Mouse (Mus musculus): ENCODE measurements around the gene Wdr38.
"Not testable (repeated sequence)": the region's sequence is repeated elsewhere in the genome, so short reads cannot be mapped to it uniquely, and the experiment has no call there.

Gene Wdr38

DNA sequence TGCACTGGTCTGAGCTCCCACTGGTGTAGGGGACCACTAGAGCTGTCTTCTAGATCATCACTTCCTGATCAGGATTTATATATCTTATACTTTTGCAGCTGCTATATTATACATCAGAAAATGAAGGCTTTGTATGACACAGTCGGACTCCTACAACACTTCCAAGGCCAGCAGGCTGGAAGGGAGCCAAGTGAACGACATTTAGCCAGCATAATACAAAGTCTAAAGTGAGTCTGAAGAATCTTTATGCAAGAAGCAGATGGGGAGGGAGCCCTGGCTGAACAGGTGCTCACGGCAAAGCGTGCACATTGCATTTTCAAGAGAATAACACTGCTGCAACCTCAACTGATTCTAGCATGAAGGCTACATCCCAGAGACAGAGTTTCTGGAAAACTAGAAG is 4.8 kb upstream of the Wdr38 start:
- no peak for DNase-seq (ENCODE audit: low read depth)

DNA sequence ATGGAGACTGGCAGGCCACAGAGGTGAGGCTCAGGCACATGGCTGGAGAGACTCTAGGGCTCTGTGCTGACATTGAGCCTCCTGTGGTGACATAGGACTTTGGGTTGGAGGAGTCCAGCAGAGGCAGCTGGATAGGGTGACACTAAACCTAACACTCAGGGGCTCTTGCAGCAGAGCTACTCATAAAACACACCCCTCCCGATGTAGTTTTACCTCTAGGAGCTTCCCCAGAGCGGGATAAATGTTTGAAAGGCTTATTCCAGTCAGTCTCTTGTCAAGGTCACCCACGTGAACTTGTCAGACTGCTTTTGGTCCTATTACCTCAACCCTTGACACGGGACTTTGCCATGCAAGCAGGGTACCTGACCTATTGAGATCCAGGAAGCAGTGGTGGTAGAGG is 2.1 kb downstream of the Wdr38 start:
- no peak for DNase-seq (ENCODE audit: low read depth)

DNA sequence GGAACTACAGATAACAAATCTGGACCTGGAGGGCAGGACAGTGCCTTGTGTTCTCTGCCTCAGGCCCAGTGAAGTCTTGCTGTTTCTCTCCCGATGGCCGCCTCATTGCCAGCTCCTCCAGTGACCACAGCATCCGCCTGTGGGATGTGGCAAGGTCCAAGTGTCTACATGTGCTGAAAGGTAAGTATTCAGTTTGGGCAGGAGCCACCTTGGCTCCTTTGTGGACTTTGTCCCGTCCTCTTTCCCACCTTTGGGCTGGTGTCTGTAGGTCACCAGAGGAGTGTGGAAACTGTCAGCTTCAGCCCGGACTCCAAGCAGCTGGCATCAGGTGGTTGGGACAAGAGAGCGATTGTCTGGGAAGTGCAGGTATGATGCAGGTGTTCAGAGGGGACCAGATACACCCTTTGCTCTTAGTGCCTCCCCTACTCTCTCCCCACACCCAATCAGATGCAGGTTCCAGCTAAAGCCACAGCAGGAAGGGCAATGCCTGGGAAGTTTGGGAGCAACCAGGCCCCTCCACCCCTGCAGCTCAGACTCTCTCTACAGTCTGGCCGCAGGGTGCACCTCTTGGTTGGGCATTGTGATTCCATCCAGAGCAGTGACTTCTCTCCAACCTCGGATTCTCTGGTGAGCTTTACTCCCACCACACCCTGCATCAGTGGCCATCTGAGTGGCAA is 2.8 kb downstream of the Wdr38 start:
- no peak for DNase-seq (ENCODE audit: low read depth)

DNA sequence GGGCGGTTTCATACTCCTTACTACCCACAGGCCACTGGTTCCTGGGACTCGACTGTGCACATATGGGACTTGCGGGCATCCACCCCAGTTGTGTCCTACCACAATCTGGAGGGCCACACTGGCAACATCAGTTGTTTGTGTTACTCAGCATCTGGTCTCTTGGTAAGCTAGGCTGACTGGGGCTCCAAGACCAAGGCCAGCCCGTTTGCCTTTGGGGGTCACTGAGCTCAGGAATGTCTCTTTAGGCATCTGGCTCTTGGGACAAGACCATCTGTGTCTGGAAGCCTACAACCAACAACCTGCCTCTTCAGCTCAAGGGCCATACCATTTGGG is 3.3 kb downstream of the Wdr38 start:
- DNase-seq (ENCODE audit: low read depth) = no peak

DNA sequence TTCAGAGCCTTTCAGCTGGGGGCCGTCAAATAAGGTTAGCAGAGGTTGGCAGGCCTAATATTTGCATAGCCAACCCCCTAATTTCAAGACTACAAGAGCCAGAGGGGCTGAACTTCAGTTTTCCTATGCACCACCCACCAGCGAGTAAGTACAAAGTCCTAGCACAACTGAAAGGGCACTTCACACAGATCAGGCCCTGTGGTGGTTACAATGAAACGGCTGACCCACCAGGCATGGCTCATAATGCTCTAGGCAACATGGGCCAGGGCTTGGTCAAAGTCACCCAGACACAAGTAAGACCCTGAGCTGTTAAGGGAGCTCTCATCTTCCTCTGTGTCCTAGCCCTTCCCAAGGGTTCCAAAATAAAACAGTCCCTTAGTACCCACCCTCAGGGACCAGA is 4.6 kb downstream of the Wdr38 start:
- no peak for DNase-seq (ENCODE audit: low read depth)

DNA sequence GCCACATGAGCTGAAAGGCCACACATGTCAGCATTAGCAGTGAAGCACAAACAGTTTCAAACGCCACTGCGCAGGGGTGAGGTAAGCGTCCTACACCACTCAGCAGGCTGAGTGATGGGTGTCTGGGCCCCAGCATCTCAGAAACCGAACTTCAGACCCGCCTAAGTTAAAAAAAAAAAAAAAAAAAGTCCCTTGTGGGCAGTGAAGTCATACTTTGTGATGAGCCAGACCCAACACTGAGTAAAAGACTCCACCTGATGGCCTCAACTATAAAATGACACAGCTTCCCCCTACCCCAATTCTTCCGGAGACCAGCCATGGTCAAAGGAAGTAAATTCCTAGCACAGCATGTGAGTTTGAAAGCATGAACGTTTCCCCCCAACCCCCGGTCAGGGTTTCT is 5.8 kb downstream of the Wdr38 start:
- DNase-seq (ENCODE audit: low read depth) = no peak

DNA sequence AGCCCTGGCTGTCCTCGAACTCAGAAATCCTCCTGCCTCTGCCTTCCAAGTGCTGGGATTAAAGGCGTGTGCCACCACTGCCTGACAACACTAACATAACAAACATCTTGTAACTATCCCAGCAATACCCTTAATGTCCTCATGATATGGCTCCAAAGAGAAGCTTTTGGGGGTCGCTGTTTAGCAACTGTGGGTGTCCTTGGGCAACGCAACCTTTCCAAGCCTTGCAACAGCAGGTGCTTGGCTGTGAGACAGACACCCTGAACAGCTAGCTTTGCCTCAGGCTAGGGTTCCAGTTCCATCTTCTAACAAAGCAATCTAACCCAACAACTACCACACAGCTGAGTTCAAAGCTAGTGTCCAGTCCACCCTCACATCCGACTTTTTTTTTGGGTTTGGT is 6.2 kb downstream of the Wdr38 start:
- DNase-seq (ENCODE audit: low read depth) = peak; percentile 8

DNA sequence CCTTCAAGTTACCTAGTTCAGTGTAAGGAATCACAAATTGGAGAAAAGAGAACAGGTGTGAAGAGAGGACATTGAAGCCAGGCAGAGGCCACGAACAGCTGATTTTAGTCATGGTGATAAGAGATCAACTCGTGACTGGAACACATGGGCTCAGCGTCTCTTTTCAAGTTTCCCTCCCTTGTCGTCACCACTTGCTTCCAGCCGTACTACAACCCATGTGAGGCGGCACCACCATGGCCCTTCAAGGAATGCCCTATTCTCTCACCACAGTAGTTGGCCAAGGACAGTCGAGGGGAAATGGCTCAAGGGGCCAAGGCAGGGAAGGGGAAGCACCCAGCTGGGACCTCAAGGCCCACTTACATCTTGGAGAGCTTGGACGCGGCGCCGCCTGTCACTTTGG is 7.1 kb downstream of the Wdr38 start:
- DNase-seq (ENCODE audit: low read depth) = peak; percentile 42

DNA sequence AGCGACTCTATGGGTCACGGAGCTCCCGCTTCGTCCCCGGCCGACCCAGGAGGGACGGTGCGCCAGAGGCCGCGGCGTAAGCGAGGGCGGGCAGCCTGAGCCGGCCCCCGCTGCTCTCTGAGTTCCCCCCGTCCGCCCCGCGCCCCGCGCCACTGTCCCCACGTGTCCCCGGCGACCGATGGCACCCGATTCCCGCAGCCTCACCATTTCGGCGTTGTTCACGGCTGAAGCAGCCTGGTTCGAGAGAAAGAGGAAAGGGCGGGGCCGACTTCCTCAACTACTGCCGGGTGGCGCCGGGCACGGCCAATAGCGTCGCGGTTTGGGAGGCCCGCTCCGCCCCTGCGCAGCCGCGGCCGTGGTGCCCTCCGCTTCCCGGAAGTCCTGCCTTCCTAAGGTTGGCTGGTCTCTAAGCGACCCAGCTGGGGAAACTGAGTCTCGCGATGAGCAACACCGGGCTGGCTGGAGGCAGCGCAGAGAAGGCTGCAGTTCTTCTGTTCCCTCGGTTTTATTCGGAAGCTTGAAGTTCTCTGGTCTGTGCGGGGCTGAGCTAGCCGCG is 7.7 kb downstream of the Wdr38 start, which contains the start of gene Arpc5l:
Gene Arpc5l, plus strand, starts transcription at position 469 of the 556 bp plus-strand sequence.
- DNase-seq (ENCODE audit: low read depth) = peak; percentile 86

DNA sequence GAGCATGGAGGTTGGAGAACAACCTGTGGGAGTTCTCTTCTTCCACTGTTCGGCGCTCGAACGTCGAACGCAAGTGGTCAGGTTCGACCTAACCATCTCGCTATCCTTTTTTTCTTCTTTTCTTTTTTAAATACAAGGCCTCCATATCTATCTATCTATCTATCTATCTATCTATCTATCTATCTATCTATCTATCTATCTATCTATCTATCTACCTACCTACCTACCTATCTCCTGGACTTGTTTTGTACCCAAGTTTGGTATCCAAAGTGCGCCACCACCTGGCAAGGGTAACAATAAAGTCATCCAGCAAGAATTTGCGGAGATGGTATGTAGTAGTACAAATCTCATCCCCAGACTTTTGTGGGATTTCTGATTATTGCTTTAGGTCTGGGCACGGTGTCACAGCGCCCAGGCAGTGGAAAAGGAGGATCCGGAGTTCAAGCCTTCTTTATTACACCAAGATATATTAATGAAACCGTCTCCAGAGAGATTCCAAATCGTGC is 8.4 kb downstream of the Wdr38 start, which contains the start of gene Rpl35:
Gene Rpl35, minus strand, starts transcription at position 51 of the 506 bp plus-strand sequence.
- peak; percentile 66 for DNase-seq (ENCODE audit: low read depth)

DNA sequence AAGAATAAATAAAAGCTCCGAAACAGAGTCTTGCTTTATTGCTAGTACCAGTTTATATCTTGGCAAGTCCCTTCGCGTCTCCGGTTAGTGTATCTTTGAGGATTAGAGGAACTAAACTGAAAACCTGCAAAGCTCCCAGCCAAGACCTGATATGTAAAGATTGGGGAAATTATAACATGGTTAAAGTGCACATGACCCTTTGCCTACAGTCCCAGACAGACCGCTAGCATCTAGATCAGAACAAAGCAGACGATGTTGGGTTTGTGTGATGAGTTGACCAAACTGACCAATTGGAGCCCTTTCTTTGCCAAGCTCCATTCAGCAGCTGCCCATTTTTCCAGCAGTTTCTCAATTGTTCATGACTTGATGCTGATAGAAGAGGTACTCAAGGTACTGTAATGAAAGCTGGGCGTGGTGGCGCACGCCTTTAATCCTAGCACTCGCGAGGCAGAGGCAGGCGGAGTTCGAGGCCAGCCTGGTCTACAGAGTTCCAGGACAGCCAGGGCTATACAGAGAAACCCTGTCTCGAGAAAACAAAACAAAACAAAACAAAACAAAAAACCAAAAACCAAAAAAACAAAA is 9.0 kb downstream of the Wdr38 start:
- DNase-seq (ENCODE audit: low read depth) = peak; percentile 16

DNA sequence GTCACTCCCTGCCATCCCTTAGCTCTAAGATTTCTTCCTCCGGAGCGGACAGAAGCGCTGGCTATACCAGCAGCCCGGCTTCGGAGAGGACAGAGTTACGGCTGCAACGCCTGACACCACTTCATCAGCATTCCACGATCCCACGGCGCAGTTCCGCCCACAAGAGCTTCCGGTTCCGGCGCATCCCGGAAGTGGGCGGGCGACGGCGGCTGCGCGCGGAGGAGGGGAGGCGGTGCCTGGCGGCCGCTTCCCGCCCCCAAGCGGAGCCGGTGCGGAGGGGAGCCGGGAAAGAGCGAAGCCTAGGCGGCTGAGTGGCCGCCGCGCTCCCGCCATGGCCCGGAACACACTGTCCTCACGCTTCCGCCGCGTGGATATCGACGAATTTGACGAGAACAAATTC is 10.6 kb downstream of the Wdr38 start:
- peak; percentile 91 for DNase-seq (ENCODE audit: low read depth)

DNA sequence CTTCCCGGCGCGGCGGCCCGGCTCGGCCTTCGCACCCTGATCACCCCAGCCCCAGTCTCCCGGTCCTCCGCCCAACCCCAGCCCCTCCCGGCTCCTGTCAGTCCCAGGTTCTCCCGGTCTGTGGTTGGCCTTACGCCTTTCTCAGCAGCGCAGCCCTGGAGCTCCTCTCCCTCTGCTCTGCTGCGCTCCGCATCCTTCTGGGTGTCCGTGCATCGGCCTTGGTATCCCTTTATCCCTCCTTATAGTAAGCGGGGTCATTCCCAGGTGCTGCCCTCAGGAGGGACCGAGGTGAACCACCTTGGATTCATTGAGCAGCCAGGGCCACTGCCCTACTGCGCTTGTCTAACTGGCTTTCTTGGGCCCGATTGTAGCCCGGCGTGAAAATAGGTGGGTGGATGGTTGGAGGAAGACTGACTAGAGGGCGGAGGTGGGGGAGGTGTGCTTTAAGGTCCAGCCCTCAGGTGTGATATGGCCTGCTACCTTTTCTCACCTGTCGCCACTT is 11.1 kb downstream of the Wdr38 start:
- peak; percentile 29 for DNase-seq (ENCODE audit: low read depth)

DNA sequence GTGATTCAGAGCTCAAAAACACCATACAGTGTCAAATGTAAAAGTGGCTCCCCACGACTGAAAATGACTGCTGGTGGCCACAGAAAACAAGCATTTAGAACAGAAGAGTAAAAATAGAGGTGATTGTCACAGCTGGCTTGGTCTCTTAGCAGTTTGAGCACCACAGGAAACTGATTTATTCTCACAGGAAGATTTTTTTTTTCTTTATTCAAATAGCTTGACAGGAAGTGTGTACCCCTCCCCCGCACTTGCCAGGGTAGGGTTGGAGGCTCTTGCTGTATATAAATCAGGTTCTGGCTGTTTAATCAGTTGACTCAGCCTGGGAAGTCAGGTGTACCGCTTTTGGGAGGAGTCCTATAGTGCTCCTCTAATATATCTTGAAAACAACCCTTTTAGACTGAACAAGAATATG is 11.7 kb downstream of the Wdr38 start:
- peak; percentile 8 for DNase-seq (ENCODE audit: low read depth)

DNA sequence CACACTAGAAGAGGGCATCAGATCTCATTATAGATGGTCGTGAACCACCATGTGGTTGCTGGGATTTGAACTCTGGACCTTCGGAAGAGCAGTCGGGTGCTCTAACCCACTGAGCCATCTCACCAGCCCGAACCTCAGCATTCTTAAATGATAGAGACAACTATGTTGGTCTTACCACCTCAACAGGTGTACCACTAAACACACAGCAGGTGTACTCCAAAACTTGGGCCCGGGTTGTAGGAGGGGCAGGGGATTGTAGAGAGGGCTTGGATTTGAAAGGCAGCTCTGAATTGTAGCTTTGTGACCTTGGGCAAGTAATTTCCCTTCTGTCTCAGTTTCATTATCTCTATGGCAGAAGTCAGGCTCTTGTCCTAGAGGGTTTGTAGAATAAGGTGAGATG is 12.9 kb downstream of the Wdr38 start:
- not testable (repeated sequence) for DNase-seq (ENCODE audit: low read depth)

DNA sequence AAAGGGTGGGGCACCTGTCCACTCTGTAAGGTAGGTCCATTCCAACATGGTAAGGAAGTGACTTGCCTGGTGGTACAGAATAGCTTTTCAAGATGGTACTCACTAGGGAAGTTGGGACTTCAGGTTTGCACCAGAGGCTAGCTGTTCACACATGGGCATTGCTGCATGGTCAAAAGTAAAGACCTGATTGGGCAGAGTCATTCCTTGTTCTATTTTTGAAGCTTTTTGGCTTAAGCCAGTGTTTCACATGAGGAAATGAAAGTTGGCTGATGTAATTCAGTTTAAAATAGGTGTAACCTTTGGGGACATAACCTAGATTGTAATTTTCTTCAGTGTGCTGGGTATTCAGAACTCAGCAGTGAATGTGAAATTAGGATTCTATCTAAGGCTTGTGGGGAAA is 14.0 kb downstream of the Wdr38 start:
- no peak for DNase-seq (ENCODE audit: low read depth)

DNA sequence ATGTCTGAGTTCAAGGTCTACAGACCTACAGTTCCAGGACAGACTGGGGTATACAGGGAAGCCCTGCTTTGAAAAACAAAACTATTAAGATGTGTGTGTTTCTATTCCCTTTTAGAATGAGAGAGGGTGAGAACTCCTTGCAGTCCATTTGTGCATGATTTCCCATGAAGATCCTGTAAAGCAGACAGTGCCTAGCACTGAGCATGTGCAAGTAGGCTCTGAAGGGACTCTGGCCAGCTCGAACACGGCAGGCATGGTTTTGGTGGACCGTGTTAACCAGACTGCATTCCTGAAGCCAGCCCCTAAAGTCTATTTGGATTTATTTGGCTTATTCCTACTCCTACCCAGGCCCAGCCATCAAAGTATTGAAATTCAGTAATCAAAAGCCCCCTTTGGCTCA is 14.7 kb downstream of the Wdr38 start:
- DNase-seq (ENCODE audit: low read depth) = no peak

DNA sequence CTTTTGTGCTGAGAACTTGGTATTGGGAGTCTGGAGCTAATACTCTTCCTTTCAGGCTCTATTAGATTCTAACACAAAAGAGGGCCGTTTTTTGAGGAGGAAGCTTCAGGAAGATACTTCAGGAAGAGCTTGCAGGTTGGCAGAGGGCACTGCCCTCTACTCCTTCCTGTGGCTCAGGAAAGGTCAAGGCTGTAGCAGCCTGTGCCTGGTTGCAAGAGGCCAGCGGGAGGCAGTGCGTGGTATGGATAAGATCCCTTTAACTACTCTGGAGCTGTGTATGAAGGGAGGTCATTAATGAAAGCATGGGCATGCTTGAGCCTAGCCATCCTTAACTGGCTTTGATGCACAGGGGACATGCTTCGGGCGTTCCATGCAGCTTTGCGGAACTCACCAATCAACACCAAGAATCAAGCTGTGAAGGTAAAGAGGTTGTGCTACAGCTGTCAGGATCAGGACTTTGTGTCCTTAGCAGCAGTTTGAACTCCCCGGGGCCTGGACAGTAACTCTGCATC is 15.5 kb downstream of the Wdr38 start:
- DNase-seq (ENCODE audit: low read depth) = no peak

DNA sequence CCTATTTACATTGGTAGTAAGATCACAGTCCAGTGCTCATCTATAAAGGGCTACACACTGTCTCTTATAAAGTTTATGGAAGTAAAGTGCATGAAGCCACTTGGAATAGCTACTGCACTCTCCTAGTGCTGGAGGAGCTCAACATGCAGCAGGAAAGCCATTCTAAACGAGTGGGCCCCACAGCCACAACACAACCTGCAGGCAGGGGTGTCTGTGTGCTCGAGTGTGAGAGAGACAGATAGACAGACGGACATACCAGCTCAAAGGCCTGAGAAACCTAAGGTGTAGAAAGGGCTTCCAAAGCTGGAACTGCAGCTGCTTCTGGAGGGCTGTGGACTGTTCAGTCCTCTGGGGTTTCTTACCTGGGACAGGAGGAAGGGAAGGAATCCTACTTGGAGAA is 19.3 kb downstream of the Wdr38 start:
- no peak for DNase-seq (ENCODE audit: low read depth)

DNA sequence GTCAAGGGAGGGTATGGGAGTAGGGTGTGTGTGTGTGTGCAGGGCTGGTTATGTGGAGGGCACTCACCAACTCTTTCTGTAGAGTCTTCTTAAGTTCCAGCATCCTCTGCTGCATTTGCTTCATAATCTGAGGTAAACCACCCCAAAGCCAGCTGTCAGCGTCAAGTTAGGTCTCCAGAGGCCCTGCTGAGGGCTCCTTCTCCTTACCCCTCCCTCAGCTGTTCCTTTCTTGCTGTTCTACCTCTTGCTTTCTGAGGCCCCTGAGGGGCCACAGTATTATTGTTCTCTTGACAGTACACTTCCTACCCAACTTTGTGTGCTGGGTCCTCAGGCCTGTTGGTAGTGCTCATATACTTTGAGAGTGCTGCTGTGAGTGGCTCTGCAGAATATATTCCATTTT is 22.7 kb downstream of the Wdr38 start:
- DNase-seq (ENCODE audit: low read depth) = no peak

DNA sequence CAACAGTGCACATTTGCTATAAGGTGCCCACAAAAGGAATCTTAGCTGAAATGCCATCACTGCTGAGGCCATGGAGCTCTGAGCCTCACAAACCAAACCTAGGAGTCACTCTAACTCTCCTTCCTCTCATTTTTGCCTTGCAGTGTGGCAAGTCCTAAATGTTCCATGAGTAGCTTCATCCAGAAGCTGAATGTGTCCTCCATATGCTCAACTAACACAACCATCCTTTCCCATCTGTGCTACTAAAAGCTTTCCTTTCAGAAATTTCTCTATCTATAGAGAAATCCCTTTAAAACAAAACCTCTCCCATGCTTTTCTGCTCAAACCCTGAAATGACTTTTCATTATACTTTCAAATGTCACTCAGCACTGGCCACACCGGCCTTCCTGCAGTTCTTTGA is 34.3 kb downstream of the Wdr38 start:
- no peak for DNase-seq (ENCODE audit: low read depth)

DNA sequence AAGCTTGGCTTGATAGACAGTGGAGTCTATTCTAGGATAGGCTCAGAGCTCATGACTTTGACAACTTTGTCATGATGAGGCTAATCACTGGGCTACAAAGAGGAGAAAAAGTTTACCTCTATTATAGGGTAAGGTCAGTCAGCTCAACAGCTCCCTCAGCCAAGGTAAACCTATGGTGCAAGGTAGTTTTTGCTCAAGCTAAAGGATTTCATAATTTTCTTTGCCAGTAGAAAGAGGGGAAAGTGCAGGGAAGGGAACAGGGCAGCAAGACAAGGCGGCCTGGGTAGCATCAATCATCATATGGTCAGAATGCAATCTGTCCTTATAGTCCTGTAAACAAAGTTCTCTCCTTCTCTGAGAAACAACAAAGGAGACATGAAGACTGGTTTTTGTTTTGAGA is 42.9 kb downstream of the Wdr38 start:
- DNase-seq (ENCODE audit: low read depth) = no peak

DNA sequence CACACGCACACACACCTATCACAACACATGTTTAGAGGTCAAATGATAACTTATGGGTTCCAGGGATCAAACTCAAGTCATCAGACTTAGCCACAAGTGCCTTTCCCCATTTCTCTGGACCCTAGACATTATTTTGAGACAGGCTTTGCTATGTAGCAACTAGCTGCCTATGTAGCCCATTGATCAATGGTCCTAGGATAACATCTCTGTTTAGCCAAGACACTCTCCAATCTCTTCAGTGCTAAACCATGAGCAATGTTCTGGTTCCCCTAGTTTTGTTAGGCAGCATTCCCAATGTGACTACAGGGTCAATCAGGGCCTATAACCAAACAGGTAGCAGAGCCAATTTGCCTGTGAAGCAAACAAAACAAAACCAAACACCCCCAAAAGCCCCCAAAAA is 51.2 kb downstream of the Wdr38 start:
- no peak for DNase-seq (ENCODE audit: low read depth)

All from c-Kit-positive CD71-positive TER-119-negative erythroid progenitor cells, embryonic 14.5 days (primary cell).